In genomic region chr6:95668629-95669334, GRCm38 (mm10) we compare ENCODE assay signal across 12 mouse cellular contexts.
"Had no signal": no experiment of that assay in that cellular context is flagged by ENCODE, and none has a peak within 500 bp of the region (broad histone marks: within the 10 kb centered on the region; RNA-seq: fewer than 3 reads in every experiment).

No protein-coding gene starts in this region.

- H3K4me1 ChIP-seq: intestine, embryonic 15.5 days; liver, embryonic 15.5 days; lung, embryonic 15.5 days; midbrain, embryonic 10.5 days; midbrain, embryonic 15.5 days; neural tube, embryonic 12.5 days; neural tube, embryonic 15.5 days; stomach, embryonic 15.5 days had no signal

- H3K9ac ChIP-seq: intestine, embryonic 15.5 days; liver, embryonic 15.5 days; lung, embryonic 15.5 days; midbrain, embryonic 15.5 days; neural tube, embryonic 12.5 days; neural tube, embryonic 15.5 days; stomach, embryonic 15.5 days had no signal

- H3K4me3 ChIP-seq: intestine, embryonic 15.5 days; layer of hippocampus, adult 2 months; liver, embryonic 15.5 days; lung, embryonic 15.5 days; megakaryocyte, embryonic 14.5 days; midbrain, embryonic 10.5 days; midbrain, embryonic 15.5 days; neural tube, embryonic 12.5 days; neural tube, embryonic 15.5 days; stomach, embryonic 15.5 days had no signal

- H3K9me3 ChIP-seq: intestine, embryonic 15.5 days; liver, embryonic 15.5 days; lung, embryonic 15.5 days; midbrain, embryonic 10.5 days; midbrain, embryonic 15.5 days; neural tube, embryonic 12.5 days; neural tube, embryonic 15.5 days; stomach, embryonic 15.5 days had no signal

- H3K27ac ChIP-seq: intestine, embryonic 15.5 days; kidney, postnatal 0 days; layer of hippocampus, adult 2 months; liver, embryonic 15.5 days; lung, embryonic 15.5 days; midbrain, embryonic 10.5 days; midbrain, embryonic 15.5 days; neural tube, embryonic 12.5 days; neural tube, embryonic 15.5 days; stomach, embryonic 15.5 days had no signal

- ATAC-seq: intestine, embryonic 15.5 days; midbrain, embryonic 15.5 days had no signal

- H3K27me3 ChIP-seq: intestine, embryonic 15.5 days; liver, embryonic 15.5 days; lung, embryonic 15.5 days; megakaryocyte, embryonic 14.5 days; midbrain, embryonic 15.5 days; neural tube, embryonic 12.5 days; neural tube, embryonic 15.5 days; stomach, embryonic 15.5 days had no signal

- H3K36me3 ChIP-seq: intestine, embryonic 15.5 days; lung, embryonic 15.5 days; midbrain, embryonic 15.5 days; neural tube, embryonic 12.5 days; neural tube, embryonic 15.5 days; stomach, embryonic 15.5 days had no signal

- H3K4me2 ChIP-seq: intestine, embryonic 15.5 days; liver, embryonic 11.5 days; liver, embryonic 15.5 days; lung, embryonic 15.5 days; midbrain, embryonic 15.5 days; neural tube, embryonic 12.5 days; neural tube, embryonic 15.5 days; stomach, embryonic 15.5 days had no signal
